Mouse (Mus musculus): ENCODE measurements at regions not wholly inside any gene's neighbourhood (a gene's known extent, or its start where the extent isn't known, plus 50 kb on each side); places are given as distances from the start of the nearest gene placed in this dataset.
A peak's percentile ranks its signal among the peaks of the same experiment; 100 is the strongest.

- no peak for DNase-seq
These were observed 534.7 kb downstream of the Zfp619 start for GRCm38 (mm10) chr7:40052255-40052654.

- no peak for DNase-seq
These were observed 541.3 kb downstream of the Zfp619 start for GRCm38 (mm10) chr7:40058836-40059235.

GRCm38 (mm10) chr7:40064631-40065030 lies 547.1 kb downstream of the Zfp619 start:
- DNase-seq, result no peak

- no peak for DNase-seq
These were observed 548.0 kb downstream of the Zfp619 start for GRCm38 (mm10) chr7:40065526-40065925.

DNA sequence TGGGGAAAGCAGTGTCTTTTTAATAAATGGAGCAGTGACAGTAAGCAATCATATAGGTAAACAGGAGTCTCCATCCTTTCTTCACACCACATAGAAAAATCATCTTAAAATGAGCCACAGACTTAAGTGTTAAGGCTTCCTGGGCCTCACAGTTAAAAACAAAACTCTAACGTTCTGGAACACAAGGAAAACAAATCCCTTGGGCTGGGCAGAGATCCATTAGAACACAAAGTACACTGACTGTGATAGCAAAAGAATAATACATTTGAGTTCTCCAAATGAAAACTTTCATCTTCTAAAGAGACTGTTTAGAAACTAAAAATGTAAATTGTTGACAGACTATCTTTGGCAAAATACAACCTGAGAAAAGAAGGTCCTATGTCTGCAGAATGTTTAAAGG lies 549.8 kb downstream of the Zfp619 start:
- no peak for DNase-seq

DNA sequence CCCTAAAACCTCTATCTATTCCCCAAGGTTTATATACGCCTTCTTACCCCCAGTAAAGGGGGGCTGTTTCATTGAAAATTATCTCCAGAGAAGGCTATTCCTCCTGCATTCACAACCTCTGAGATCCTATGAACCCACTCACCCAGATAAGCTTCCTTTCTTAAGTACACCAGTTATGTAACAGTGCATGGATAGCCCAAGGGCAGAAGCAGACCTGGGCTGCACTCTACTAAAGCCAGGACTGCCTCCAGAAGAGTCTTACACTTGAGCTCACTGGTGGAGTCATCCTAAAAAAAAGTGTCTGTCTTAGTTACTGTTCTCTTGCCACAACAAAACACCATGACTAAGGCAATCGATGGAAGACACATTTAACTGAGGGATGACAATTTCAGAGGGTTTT lies 553.7 kb downstream of the Zfp619 start:
- no peak for DNase-seq

DNA sequence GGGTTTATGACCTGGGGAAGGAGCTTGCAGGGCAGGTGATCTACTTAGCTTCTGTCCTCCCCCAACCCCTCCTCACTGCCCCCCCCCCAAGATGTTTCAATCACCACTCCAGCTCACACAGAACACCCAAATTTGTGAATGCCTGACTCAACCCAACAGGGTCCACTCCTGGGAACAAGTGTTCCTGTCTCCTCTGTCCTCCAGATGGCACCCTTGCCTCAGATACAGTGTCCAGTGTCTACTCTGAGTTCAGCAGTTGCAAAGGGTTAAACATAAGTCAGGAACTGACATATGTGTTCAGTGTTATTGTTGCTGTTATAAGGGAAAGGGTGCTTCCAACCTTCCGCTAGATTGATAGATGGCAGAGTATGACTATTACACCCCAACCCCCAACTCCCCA lies 554.9 kb downstream of the Zfp619 start:
- DNase-seq, result peak; percentile 12

- no peak for DNase-seq
These were observed 568.7 kb downstream of the Zfp619 start for GRCm38 (mm10) chr7:40086236-40086635.

DNA sequence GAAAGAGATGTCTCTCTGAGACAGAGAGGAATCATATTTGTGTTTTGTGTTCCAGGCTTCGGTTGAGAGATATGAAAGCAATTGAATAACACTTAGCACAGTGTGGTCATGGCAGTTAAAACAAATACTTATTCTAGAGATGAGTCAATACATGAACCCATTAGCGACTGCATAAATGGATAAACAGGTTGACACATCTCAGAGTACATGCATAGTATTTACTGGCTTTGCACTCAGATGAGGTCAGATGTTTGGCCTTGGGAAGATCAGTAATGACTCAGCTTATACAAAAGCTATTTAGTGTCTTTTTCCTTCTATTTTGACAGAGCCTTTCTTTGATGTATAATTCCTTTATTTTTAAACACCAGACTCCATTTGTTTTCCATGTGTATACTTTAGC lies 579.5 kb downstream of the Zfp619 start:
- DNase-seq, result no peak

GRCm38 (mm10) chr7:40103057-40103945 lies 585.7 kb downstream of the Zfp619 start:
- no peak for DNase-seq

GRCm38 (mm10) chr7:40142906-40143305 lies 625.3 kb downstream of the Zfp619 start:
- DNase-seq, result peak; percentile 19

DNA sequence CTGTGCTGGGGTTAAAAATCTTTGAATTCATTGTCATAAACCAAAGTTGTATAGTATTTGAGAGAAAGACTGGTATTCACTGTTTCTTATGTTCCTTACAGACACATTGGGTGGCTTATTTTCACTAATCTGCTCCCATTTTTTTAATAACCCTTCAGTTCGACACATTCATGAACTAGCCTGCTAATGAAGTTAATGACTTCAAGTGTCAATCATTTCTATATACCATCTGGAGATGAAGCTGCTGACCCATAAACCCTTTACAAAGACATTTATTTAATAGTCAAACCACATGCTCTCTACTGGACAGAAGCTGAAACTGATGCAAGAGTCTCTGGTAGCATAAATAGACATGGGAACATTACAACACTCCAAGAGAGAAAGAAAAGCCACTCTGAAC lies 626.9 kb downstream of the Zfp619 start:
- no peak for DNase-seq

DNA sequence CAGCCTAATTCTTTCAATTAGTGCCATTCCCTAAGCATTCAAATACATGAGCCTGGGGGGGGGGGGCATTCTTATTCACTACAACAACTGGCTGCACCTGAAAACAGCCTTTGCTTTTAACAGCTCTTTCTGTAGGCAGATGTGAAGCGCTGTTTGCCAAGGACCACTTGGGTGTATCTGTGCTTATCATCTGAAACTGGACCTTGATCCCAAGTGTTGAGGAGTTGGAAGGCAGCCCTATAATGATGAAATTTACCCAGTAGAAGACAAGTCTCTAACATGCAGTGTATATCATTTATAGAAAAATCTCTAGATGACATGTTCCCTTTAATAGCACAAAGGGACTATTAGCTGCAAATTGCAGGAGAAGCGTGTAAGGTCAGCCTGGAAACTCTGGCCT lies 660.0 kb downstream of the Zfp619 start:
- DNase-seq, result no peak

DNA sequence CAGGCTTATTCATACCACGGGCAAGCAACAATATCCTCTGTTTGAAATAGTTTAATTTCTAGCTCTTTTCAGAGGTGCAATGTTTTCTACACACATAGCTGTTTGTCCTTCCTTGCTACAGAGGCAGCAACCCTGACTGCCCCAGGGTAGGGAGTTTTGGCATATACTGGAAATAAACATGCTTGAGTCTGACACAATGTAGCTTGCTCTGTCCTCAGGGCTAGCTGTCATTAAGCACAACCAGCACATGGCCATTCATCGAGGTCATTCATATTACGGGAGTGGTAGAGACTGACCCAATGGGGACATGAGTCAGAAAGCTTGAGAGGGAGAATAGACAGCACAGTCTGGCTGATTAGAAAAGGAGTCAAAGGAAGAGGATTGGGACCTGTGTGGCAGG lies 677.8 kb downstream of the Zfp619 start:
- DNase-seq, result no peak

GRCm38 (mm10) chr7:40202615-40203014 lies 685.0 kb downstream of the Zfp619 start:
- no peak for DNase-seq

- no peak for DNase-seq
These were observed 686.2 kb upstream of the Vstm2b start for GRCm38 (mm10) chr7:40211956-40212355.

DNA sequence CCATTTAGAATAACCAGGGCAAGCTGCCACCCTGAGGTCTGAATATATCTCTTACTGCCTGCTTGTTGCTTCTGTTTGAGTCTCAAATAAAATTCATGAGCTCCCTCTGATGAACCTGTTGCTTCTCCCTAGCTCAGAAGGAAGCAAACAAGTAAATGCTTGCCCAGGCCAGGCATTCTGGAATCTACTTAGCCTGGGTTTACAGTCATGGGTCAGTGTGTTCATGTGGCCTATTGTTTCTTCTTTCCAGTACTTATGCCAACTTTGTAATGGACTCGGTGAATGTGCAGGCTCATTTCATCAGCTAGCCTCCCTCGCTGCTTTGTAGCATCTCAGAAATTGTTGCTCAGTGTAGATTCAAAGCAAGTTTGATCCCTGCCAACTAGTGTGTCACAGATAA lies 685.6 kb upstream of the Vstm2b start:
- DNase-seq, result no peak

- no peak for DNase-seq
These were observed 684.5 kb upstream of the Vstm2b start for GRCm38 (mm10) chr7:40213646-40214045.

- DNase-seq, result no peak
These were observed 683.7 kb upstream of the Vstm2b start for GRCm38 (mm10) chr7:40214395-40214794.

GRCm38 (mm10) chr7:40215271-40215670 lies 682.9 kb upstream of the Vstm2b start:
- DNase-seq, result no peak

GRCm38 (mm10) chr7:40220549-40220948 lies 677.6 kb upstream of the Vstm2b start:
- no peak for DNase-seq

DNA sequence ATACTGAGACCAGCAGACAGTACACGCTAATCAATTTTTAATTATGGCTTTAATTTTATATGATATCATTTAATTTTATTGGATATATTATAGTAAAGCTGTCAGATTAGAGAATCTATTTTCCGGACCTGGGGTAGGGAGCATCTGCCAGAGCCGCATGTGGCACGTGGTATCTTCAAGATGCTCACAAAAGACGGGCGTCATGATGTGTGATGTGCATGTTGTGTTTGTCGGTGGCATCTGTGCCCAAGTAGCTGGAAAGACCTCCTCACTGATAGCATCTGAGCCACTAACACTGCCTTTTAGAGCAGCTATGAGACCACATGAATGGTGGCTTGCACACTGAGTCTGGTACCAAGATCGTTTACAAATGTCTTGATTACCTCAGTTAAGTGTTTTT lies 652.9 kb upstream of the Vstm2b start:
- DNase-seq, result no peak

- no peak for DNase-seq
These were observed 649.6 kb upstream of the Vstm2b start for GRCm38 (mm10) chr7:40248521-40248920.

DNA sequence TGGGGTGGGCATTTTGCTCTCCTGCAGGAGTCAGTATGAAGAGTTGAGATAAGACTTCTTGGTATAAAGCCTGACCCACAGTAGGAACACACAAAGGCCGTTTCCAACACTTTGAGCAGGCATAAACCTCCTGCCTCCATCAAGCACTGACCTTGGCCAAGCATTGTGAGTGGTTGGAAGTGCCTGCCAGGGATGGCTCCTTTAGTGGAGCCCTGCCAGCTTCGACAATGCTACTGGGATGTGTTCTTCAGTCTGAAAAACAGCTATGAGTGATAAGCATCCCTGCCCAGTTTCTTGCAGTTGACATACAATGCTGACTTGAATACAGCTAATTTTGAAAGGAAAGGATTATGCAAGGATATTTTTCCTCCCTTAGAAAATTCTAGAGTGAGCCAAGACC lies 644.6 kb upstream of the Vstm2b start:
- DNase-seq, result no peak

All from right cerebral cortex, postnatal 4 days (tissue).